Mouse (Mus musculus): Measurements from ENCODE around the gene Fam78b. TPM values are rescaled to one million over a fixed set of nuclear protein-coding genes. Genes with fewer than 3 reads are reported as not detected.

Fam78b gene
- polyA plus RNA-seq, 1 experiment from 2014 or later, result 15.3 TPM

GRCm38 (mm10) chr1:167075726-167076125 lies 74.5 kb downstream of the Fam78b start:
- H3K9ac ChIP-seq, result no peak overlapping the region
- H3K27me3 ChIP-seq (replicated peaks), result no peaks in the 10 kb centered on the region
- no peaks in the 10 kb centered on the region for H3K9me3 ChIP-seq
- H3K4me1 ChIP-seq, result no peaks in the 10 kb centered on the region
- H3K36me3 ChIP-seq (replicated peaks), result peaks cover 6% of the 10 kb centered on the region; the same call in 1 of the 2 replicates
- no peak overlapping the region for H3K4me2 ChIP-seq
- ATAC-seq (replicated peaks), result no peak
- no peak overlapping the region for H3K27ac ChIP-seq
- 85% methylated on average over 8 of the region's 8 CpGs for WGBS
- no peak overlapping the region for H3K4me3 ChIP-seq

DNA sequence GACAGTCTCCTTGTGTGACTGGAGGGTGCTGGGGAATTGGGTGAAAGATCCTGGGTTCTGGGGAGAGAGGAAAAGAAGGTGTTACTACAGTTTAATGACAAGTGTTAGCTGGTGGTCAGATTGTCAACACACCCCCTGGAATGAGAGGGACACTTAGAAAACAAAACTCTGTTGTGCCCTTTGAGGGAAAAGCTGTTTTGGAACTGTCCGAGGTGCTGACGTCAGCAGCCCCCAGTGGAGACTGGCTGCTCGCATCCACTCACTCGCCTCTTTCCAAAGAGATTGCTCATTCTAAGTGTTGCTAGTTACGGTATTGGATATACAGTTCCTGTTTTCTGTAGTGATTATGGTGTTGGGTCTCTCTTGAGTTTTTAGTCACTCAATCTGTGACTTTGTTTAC lies 78.3 kb downstream of the Fam78b start:
- Histone ChIP-seq H3K27me3 (replicated peaks) (no peaks in the 10 kb centered on the region), H3K9ac (no peak overlapping the region), H3K4me3 (no peak overlapping the region), H3K27ac (no peak overlapping the region), H3K9me3 (no peaks in the 10 kb centered on the region), H3K36me3 (replicated peaks) (peaks cover 6% of the 10 kb centered on the region; the same call in 1 of the 2 replicates), H3K4me1 (peaks cover 17% of the 10 kb centered on the region), H3K4me2 (no peak overlapping the region)
- ATAC-seq (replicated peaks), result no peak
- 42% methylated on average over 5 of the region's 5 CpGs for WGBS

GRCm38 (mm10) chr1:167081946-167082345 lies 80.7 kb downstream of the Fam78b start:
- peaks cover 21% of the 10 kb centered on the region for H3K4me1 ChIP-seq

DNA sequence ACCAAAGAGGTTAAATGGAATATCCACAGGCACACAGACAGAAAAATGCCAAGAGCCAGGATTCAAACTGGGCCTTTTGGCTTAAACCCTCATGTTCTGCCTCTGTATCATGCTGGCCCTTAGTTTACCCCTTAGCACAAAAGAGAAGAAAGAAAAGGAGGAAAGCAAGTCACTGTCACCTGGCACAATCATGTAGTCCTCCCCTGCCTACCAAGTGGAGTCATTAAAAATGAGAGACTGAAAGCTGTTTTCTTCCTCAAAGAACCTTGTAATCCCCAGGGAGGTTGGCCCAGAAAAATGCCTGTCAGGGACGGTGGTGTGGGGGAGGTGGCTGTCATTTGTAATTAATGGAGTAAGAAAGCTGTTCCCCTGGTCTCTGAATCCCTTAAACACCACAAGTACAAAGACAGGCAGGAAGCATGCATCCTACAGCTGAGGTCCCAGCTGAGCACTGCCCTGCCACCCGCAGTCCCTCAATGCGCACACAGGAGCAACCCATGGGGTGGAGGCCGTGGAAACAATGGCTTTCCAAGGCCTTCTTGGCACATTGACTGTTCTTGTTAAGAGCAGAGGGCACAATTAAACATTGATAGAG lies 81.4 kb downstream of the Fam78b start:
- no peak overlapping the region for H3K4me2 ChIP-seq
- no peak overlapping the region for H3K9ac ChIP-seq
- H3K9me3 ChIP-seq, result no peaks in the 10 kb centered on the region
- no peak overlapping the region for H3K4me3 ChIP-seq
- peak; percentile 76 for ATAC-seq (replicated peaks)
- peaks cover 6% of the 10 kb centered on the region; the same call in 1 of the 2 replicates for H3K36me3 ChIP-seq (replicated peaks)
- H3K4me1 ChIP-seq, result peaks cover 21% of the 10 kb centered on the region
- H3K27me3 ChIP-seq (replicated peaks), result no peaks in the 10 kb centered on the region
- 5% methylated on average over 4 of the region's 4 CpGs for WGBS
- H3K27ac ChIP-seq, result peak overlapping the region; percentile 80

More at GRCm38 (mm10) chr1:167081946-167082345, 80.7 kb downstream of the Fam78b start:
- Histone ChIP-seq H3K27ac (peak overlapping the region; percentile 80), H3K9me3 (no peaks in the 10 kb centered on the region), H3K4me2 (no peak overlapping the region), H3K4me3 (no peak overlapping the region), H3K27me3 (replicated peaks) (no peaks in the 10 kb centered on the region), H3K36me3 (replicated peaks) (peaks cover 6% of the 10 kb centered on the region; the same call in 1 of the 2 replicates), H3K9ac (no peak overlapping the region)
- no peak for ATAC-seq (replicated peaks)
- WGBS, result 39% methylated on average over 3 of the region's 3 CpGs

DNA sequence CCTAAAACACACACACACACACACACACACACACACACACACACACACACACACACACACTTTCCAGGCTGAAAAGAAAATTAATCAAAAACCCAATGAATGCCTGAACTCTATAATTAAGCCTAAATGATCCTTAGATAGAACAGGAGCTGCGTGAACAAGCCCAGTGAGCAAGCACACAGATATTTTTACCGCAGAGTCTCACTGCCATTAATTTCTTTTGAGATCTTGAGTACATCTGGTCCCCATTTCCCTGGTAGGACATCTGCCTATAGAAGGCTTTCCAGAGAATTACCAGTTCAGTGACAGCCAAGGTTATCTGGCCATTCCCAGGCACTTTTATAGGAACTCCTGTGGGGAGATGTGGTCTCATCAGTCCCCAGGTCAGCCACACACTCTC lies 82.0 kb downstream of the Fam78b start:
- Histone ChIP-seq H3K9me3 (no peaks in the 10 kb centered on the region), H3K4me1 (peaks cover 21% of the 10 kb centered on the region), H3K36me3 (replicated peaks) (peaks cover 6% of the 10 kb centered on the region; the same call in 1 of the 2 replicates), H3K27me3 (replicated peaks) (no peaks in the 10 kb centered on the region), H3K9ac (no peak overlapping the region), H3K27ac (peak overlapping the region; percentile 35), H3K4me2 (no peak overlapping the region), H3K4me3 (no peak overlapping the region)
- 48% methylated on average over 2 of the region's 2 CpGs for WGBS
- no peak for ATAC-seq (replicated peaks)

DNA sequence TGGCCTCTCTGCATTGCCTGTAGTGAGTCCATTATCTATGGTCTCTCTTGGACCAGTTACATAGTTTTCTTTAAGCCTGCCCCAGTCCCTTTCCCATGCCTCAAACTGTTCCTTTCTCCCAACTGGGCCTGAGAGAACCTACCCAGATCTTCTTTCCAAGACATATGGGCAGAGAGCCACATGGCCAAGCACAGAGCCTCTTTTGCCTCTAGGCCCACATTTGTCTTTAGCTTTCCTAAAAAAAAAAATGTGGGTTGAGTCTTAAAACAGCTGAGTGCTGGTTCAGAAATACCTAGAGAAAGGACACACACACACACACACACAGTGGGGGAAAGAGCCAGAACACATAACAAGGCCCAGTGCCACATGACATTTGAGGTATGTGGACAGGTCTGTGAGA lies 83.1 kb downstream of the Fam78b start:
- Histone ChIP-seq H3K27ac (no peak overlapping the region), H3K4me2 (no peak overlapping the region), H3K4me1 (peaks cover 21% of the 10 kb centered on the region), H3K36me3 (replicated peaks) (no peaks in the 10 kb centered on the region), H3K4me3 (no peak overlapping the region), H3K9ac (no peak overlapping the region), H3K9me3 (no peaks in the 10 kb centered on the region), H3K27me3 (replicated peaks) (no peaks in the 10 kb centered on the region)
- no peak for ATAC-seq (replicated peaks)

- WGBS, result 40% methylated on average over 4 of the region's 4 CpGs
- no peaks in the 10 kb centered on the region for H3K36me3 ChIP-seq (replicated peaks)
- H3K9ac ChIP-seq, result no peak overlapping the region
- H3K9me3 ChIP-seq, result no peaks in the 10 kb centered on the region
- H3K27me3 ChIP-seq (replicated peaks), result no peaks in the 10 kb centered on the region
- H3K4me2 ChIP-seq, result no peak overlapping the region
- peaks cover 21% of the 10 kb centered on the region for H3K4me1 ChIP-seq
- no peak for ATAC-seq (replicated peaks)
- no peak overlapping the region for H3K4me3 ChIP-seq
- H3K27ac ChIP-seq, result 0 out of 2 replicates have a peak overlapping the region, but pooled peaks have one; percentile 32
Measured at GRCm38 (mm10) chr1:167085461-167085860, 84.2 kb downstream of the Fam78b start.

- no peaks in the 10 kb centered on the region for H3K36me3 ChIP-seq (replicated peaks)
- H3K4me1 ChIP-seq, result no peaks in the 10 kb centered on the region
- ATAC-seq (replicated peaks), result no peak
- H3K9ac ChIP-seq, result no peak overlapping the region
- H3K9me3 ChIP-seq, result no peaks in the 10 kb centered on the region
- H3K4me2 ChIP-seq, result no peak overlapping the region
- H3K27me3 ChIP-seq (replicated peaks), result no peaks in the 10 kb centered on the region
- no peak overlapping the region for H3K4me3 ChIP-seq
- WGBS, result 92% methylated on average over 6 of the region's 6 CpGs
- H3K27ac ChIP-seq, result no peak overlapping the region
Measured at GRCm38 (mm10) chr1:167090466-167090865, 89.2 kb downstream of the Fam78b start.

- H3K4me1 ChIP-seq, result no peaks in the 10 kb centered on the region
- no peak overlapping the region for H3K9ac ChIP-seq
- WGBS, result 44% methylated on average over 3 of the region's 3 CpGs
- no peak for ATAC-seq (replicated peaks)
- no peak overlapping the region for H3K27ac ChIP-seq
- no peaks in the 10 kb centered on the region for H3K27me3 ChIP-seq (replicated peaks)
- H3K36me3 ChIP-seq (replicated peaks), result no peaks in the 10 kb centered on the region
- H3K4me3 ChIP-seq, result no peak overlapping the region
- H3K4me2 ChIP-seq, result no peak overlapping the region
- H3K9me3 ChIP-seq, result no peaks in the 10 kb centered on the region
Measured at GRCm38 (mm10) chr1:167093551-167093950, 92.3 kb downstream of the Fam78b start.

DNA sequence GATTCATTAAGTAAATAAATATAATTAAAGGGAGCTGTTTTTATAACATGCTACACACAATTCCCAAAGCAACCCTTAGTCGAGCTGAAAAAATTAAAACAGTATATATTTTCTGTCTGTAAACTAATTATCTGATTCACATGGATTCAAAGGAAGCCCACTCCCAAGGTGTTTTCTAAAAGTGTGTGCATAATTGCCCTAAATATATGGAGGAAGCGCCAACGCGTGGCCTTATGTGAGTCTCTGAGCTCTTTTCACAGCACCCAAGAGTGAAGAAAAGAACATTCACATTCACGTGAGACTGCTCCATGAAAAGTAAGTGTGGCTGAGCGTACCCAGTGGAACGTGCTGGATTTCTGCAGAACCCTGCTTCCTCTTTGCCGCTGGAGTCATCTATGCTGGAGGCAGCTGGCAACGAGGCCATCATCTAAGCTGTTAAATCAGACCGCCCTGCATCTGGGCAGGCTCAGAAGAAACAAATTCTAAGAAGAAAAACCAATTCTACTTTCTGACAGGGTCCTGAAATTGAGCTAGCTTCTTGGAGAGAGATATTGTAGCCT lies 93.5 kb downstream of the Fam78b start:
- H3K4me3 ChIP-seq, result no peak overlapping the region
- no peaks in the 10 kb centered on the region for H3K36me3 ChIP-seq (replicated peaks)
- H3K9me3 ChIP-seq, result no peaks in the 10 kb centered on the region
- WGBS, result 78% methylated on average over 10 of the region's 10 CpGs
- no peak for ATAC-seq (replicated peaks)
- H3K4me1 ChIP-seq, result no peaks in the 10 kb centered on the region
- no peaks in the 10 kb centered on the region for H3K27me3 ChIP-seq (replicated peaks)
- no peak overlapping the region for H3K9ac ChIP-seq
- H3K27ac ChIP-seq, result no peak overlapping the region
- no peak overlapping the region for H3K4me2 ChIP-seq

DNA sequence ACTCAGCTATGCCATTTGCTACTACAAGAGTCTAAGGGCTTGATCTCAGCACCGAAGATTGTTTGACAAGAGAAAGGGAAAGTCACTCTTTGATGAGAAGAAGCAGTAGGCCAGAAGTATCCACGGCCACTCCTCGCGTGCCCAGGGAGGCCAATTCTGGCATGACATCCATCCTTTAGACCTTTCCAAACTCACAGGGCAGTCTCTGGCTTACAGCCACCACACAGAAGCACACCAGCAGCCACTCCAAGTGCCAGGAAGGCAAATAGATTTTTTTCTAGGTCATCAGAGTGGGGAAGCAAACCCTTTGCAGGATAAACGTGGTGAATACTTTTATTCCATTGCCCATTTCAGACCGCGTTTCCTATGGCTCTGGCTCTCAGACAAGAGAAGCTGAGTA lies 97.5 kb downstream of the Fam78b start:
- no peaks in the 10 kb centered on the region for H3K4me1 ChIP-seq
- no peaks in the 10 kb centered on the region for H3K9me3 ChIP-seq
- 83% methylated on average over 7 of the region's 7 CpGs for WGBS
- no peak overlapping the region for H3K4me3 ChIP-seq
- H3K27me3 ChIP-seq (replicated peaks), result no peaks in the 10 kb centered on the region
- no peak for ATAC-seq (replicated peaks)
- no peaks in the 10 kb centered on the region for H3K36me3 ChIP-seq (replicated peaks)
- no peak overlapping the region for H3K9ac ChIP-seq
- no peak overlapping the region for H3K27ac ChIP-seq
- H3K4me2 ChIP-seq, result no peak overlapping the region

- H3K9me3 ChIP-seq, result no peaks in the 10 kb centered on the region
- ATAC-seq (replicated peaks), result no peak
- WGBS, result 90% methylated on average over 8 of the region's 8 CpGs
- no peaks in the 10 kb centered on the region for H3K27me3 ChIP-seq (replicated peaks)
- no peaks in the 10 kb centered on the region for H3K36me3 ChIP-seq (replicated peaks)
- H3K4me3 ChIP-seq, result no peak overlapping the region
- peaks cover 13% of the 10 kb centered on the region; the same call in 1 of the 2 replicates for H3K4me1 ChIP-seq
- H3K27ac ChIP-seq, result no peak overlapping the region
- no peak overlapping the region for H3K4me2 ChIP-seq
- no peak overlapping the region for H3K9ac ChIP-seq
Measured at GRCm38 (mm10) chr1:167102046-167102445, 100.8 kb downstream of the Fam78b start.

GRCm38 (mm10) chr1:167102566-167102965 lies 101.3 kb downstream of the Fam78b start:
- H3K36me3 ChIP-seq (replicated peaks), result no peaks in the 10 kb centered on the region
- H3K4me2 ChIP-seq, result no peak overlapping the region
- peaks cover 13% of the 10 kb centered on the region; the same call in 1 of the 2 replicates for H3K4me1 ChIP-seq
- no peak overlapping the region for H3K4me3 ChIP-seq
- no peak for ATAC-seq (replicated peaks)
- H3K27ac ChIP-seq, result no peak overlapping the region
- no peaks in the 10 kb centered on the region for H3K9me3 ChIP-seq
- 81% methylated on average over 9 of the region's 9 CpGs for WGBS
- no peaks in the 10 kb centered on the region for H3K27me3 ChIP-seq (replicated peaks)
- H3K9ac ChIP-seq, result no peak overlapping the region

Measured in midbrain, embryonic 15.5 days (tissue).